Mouse (Mus musculus) spleen, adult 2 months (tissue): ENCODE measurements at regions not wholly inside any gene's neighbourhood (a gene's known extent, or its start where the extent isn't known, plus 50 kb on each side); places are given as distances from the start of the nearest gene placed in this dataset.

Source experiments
- DNase-seq, 2 experiments: peaks; one replicate each; pipeline versions ENCODE4 v3.0.0 to v3.0.0-alpha.2; 2012 to 2021; ENCODE audit warnings: low spot score in 2 of 2, low read depth in 1 of 2
- H3K27ac ChIP-seq: fragments of 200-500 bp; 2 replicates; pipeline ENCODE4 v1.5.1; 2012; ENCODE audit warnings: low read length, inconsistent platforms; ENCODE audit not compliant: insufficient read depth
- H3K27me3 ChIP-seq: fragments of 200-500 bp; 2 replicates; pipeline ENCODE4 v1.6.1; 2012; ENCODE audit warnings: mild to moderate bottlenecking, moderate library complexity, low read length, inconsistent platforms; ENCODE audit not compliant: control insufficient read depth, insufficient read depth
- H3K36me3 ChIP-seq: fragments of 200-500 bp; 2 replicates; pipeline ENCODE4 v1.6.1; 2012; ENCODE audit warnings: mild to moderate bottlenecking, low read length, inconsistent platforms; ENCODE audit not compliant: control insufficient read depth, insufficient read depth
- H3K4me1 ChIP-seq: fragments of 200-500 bp; 2 replicates; pipeline ENCODE4 v1.6.1; 2011; ENCODE audit warnings: inconsistent platforms; ENCODE audit not compliant: control insufficient read depth, insufficient read depth, insufficient read length
- H3K4me3 ChIP-seq: fragments of 200-500 bp; 2 replicates; pipeline ENCODE4 v1.5.1; 2011; ENCODE audit warnings: mild to moderate bottlenecking, inconsistent platforms; ENCODE audit not compliant: insufficient read depth, insufficient read length; ENCODE audit errors: extremely low read depth
- CTCF ChIP-seq: fragments of 200-500 bp; IDR thresholded peaks from 2 replicates; pipeline ENCODE4 v1.5.1; 2011; ENCODE audit warnings: mild to moderate bottlenecking, inconsistent platforms; ENCODE audit not compliant: insufficient read depth, insufficient read length, insufficient replicate concordance; ENCODE audit errors: extremely low read depth
- POLR2A ChIP-seq: fragments of 200-500 bp; IDR thresholded peaks from 2 replicates; pipeline ENCODE4 v1.6.1; 2011; ENCODE audit warnings: low read depth, low read length, inconsistent platforms
- WGBS: fragments of 180-500 bp; shearing (Covaris S2); methylation state at CpG from one replicate; pipeline ENCODE4 v1.1.7; 2018; 5-methylcytosine and 5-hydroxymethylcytosine counted together

DNA sequence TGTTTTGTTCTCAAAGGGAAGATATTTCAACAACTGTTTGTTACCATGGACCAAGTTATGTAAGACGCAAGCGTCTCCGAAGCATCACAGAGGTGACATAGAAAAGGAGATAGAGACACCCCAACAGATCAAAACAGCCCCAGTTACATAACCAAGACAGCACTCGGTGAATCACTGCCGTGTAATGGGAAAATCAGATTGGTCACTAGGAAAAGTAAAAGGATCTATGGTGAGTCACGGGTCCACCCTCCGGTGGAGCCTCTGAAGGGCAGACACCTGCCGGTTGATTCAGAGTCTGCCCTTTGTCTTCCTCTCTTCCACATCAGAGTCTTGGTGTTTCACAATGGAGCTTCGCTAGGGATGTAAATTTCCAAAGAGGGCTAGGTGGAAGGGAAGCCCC is 62.9 kb upstream of the Odc1 start:
- 95% methylated on average over 9 of the region's 9 CpGs for WGBS
- no peak for DNase-seq
- Histone ChIP-seq H3K27ac (no peak overlapping the region), H3K36me3 (no peaks in the 10 kb centered on the region), H3K27me3 (no peaks in the 10 kb centered on the region), H3K4me3 (no peak overlapping the region), H3K4me1 (no peaks in the 10 kb centered on the region)
- TF ChIP-seq CTCF (no peak), POLR2A (no peak)

DNA sequence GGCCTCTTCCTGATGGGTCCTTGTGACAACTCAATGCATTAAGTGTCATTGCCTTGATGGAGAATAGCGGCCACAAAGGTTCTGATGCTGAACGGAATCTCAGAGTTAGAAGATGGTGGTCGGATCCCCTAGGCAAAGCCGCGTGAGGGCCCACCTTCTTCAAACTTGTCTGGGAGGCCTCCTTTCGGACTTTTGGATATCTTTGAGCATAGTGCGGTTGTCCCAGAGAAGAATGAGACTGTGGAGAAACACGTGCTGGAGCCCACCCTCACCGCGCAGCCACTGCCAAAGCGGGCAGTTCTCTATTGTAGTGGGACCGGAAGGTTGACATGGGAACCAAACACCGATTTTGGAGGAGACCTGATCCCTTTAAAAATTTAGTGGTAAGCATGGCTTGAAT is 62.4 kb upstream of the Odc1 start:
- Histone ChIP-seq H3K4me3 (no peak overlapping the region), H3K27me3 (no peaks in the 10 kb centered on the region), H3K27ac (no peak overlapping the region), H3K4me1 (no peaks in the 10 kb centered on the region), H3K36me3 (no peaks in the 10 kb centered on the region)
- no peak for TF ChIP-seq POLR2A
- TF ChIP-seq CTCF, result no peak
- WGBS, result 95% methylated on average over 13 of the region's 13 CpGs
- peak in 1 of 2 experiments; percentile 2 for DNase-seq

- 64% methylated on average over 9 of the region's 9 CpGs for WGBS
- Histone ChIP-seq H3K4me3 (no peak overlapping the region), H3K27ac (no peak overlapping the region), H3K36me3 (no peaks in the 10 kb centered on the region), H3K27me3 (no peaks in the 10 kb centered on the region), H3K4me1 (no peaks in the 10 kb centered on the region)
- no peak for DNase-seq
- TF ChIP-seq POLR2A (no peak), CTCF (no peak)
Observed at GRCm38 (mm10) chr12:17484448-17484847, 60.1 kb upstream of the Odc1 start.

- H3K27ac ChIP-seq, result no peak overlapping the region
- no peaks in the 10 kb centered on the region for H3K4me1 ChIP-seq
- H3K27me3 ChIP-seq, result no peaks in the 10 kb centered on the region
- H3K4me3 ChIP-seq, result no peak overlapping the region
- DNase-seq, result no peak
- TF ChIP-seq POLR2A, result no peak
- TF ChIP-seq CTCF, result no peak
- WGBS, result 73% methylated on average over 9 of the region's 9 CpGs
- H3K36me3 ChIP-seq, result no peaks in the 10 kb centered on the region
Observed at GRCm38 (mm10) chr12:17486062-17486770, 58.4 kb upstream of the Odc1 start.

- Histone ChIP-seq H3K27ac (no peak overlapping the region), H3K4me3 (no peak overlapping the region), H3K36me3 (no peaks in the 10 kb centered on the region), H3K4me1 (no peaks in the 10 kb centered on the region), H3K27me3 (no peaks in the 10 kb centered on the region)
- WGBS, result 73% methylated on average over 1 of the region's 1 CpGs
- no peak for DNase-seq
- TF ChIP-seq CTCF (no peak), POLR2A (no peak)
Observed at GRCm38 (mm10) chr12:17487336-17487735, 57.3 kb upstream of the Odc1 start.

- H3K36me3 ChIP-seq, result no peaks in the 10 kb centered on the region
- TF ChIP-seq POLR2A, result no peak
- H3K27ac ChIP-seq, result no peak overlapping the region
- no peak overlapping the region for H3K4me3 ChIP-seq
- no peak for DNase-seq
- H3K4me1 ChIP-seq, result no peaks in the 10 kb centered on the region
- no peaks in the 10 kb centered on the region for H3K27me3 ChIP-seq
- 90% methylated on average over 1 of the region's 1 CpGs for whole genome bisulfite sequencing
Observed at GRCm38 (mm10) chr12:17488203-17488602, 56.4 kb upstream of the Odc1 start.

- 88% methylated on average over 3 of the region's 3 CpGs for WGBS
- H3K27me3 ChIP-seq, result no peaks in the 10 kb centered on the region
- H3K36me3 ChIP-seq, result no peaks in the 10 kb centered on the region
- TF ChIP-seq POLR2A (no peak), CTCF (no peak)
- no peak overlapping the region for H3K4me3 ChIP-seq
- H3K27ac ChIP-seq, result no peak overlapping the region
- H3K4me1 ChIP-seq, result no peaks in the 10 kb centered on the region
- no peak for DNase-seq
Observed at GRCm38 (mm10) chr12:17489971-17490370, 54.6 kb upstream of the Odc1 start.
